Mouse (Mus musculus) embryonic facial prominence, embryonic 10.5 days (tissue): ENCODE measurements at regions not wholly inside any gene's neighbourhood (a gene's known extent, or its start where the extent isn't known, plus 50 kb on each side); places are given as distances from the start of the nearest gene placed in this dataset.

Source experiments
- DNase-seq: peaks from one replicate; pipeline ENCODE4 v3.0.0-alpha.2; 2017; ENCODE audit warnings: low spot score
- H3K27ac ChIP-seq: fragments of 300-500 bp; sonication (generic); replicated peaks from 2 replicates; pipeline ENCODE4 v1.5.1; 2016; ENCODE audit warnings: mild to moderate bottlenecking
- H3K27me3 ChIP-seq: fragments of 300-500 bp; sonication (generic); replicated peaks from 2 replicates; pipeline ENCODE4 v1.6.1; 2016; ENCODE audit warnings: low read depth, mild to moderate bottlenecking; ENCODE audit not compliant: poor library complexity, severe bottlenecking
- H3K36me3 ChIP-seq: fragments of 300-500 bp; sonication (generic); replicated peaks from 2 replicates; pipeline ENCODE4 v1.6.1; 2016; ENCODE audit warnings: mild to moderate bottlenecking, moderate library complexity
- H3K4me1 ChIP-seq: fragments of 300-500 bp; sonication (generic); 2 replicates; pipeline ENCODE4 v1.6.1; 2016
- H3K4me3 ChIP-seq: fragments of 300-500 bp; sonication (generic); 2 replicates; pipeline ENCODE4 v1.5.1; 2016; ENCODE audit warnings: mild to moderate bottlenecking, moderate library complexity
- H3K9me3 ChIP-seq: fragments of 300-500 bp; sonication (generic); 2 replicates; pipeline ENCODE4 v1.6.1; 2016; ENCODE audit warnings: mild to moderate bottlenecking
- WGBS: fragments of 180-500 bp; shearing (Covaris S2); methylation state at CpG from one replicate; pipeline ENCODE4 v1.1.7; 2016; 5-methylcytosine and 5-hydroxymethylcytosine counted together

DNA sequence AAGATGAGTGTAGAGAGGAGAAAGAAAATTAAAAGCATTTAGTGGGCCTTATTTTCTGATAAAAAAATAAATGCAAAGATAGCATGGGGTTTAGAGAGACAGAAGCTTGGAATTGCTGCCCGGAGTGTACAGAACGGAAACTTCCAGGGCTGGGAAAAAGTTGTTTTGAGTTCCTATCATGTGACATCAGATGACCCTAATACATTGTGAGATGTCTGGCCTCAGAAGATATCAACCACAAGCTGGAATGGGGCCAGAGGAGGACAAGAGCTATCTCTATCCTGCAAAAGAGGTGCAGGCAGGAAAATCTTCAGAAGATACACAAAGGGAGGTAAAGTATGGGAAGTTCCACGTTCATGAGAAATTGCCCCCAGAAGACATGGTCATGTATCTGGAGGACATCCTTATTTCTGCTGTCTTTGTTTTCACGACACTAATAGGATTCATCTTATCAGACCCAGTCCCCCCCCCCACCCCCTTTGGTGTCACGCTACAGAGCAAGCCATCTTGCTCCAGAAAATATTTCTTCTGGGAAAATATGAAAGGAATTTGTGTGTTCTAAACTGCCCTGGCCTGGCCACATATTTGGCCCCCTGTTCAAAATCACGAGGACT is 408.3 kb upstream of the N6amt1 start:
- H3K9me3 ChIP-seq: no peaks in the 10 kb centered on the region
- H3K4me3 ChIP-seq: no peak overlapping the region
- H3K4me1 ChIP-seq: no peaks in the 10 kb centered on the region
- H3K27ac ChIP-seq: no peak overlapping the region
- DNase-seq: no peak
- 86% methylated on average over 6 of the region's 6 CpGs for WGBS
- no peaks in the 10 kb centered on the region for H3K36me3 ChIP-seq
- H3K27me3 ChIP-seq: no peaks in the 10 kb centered on the region

DNA sequence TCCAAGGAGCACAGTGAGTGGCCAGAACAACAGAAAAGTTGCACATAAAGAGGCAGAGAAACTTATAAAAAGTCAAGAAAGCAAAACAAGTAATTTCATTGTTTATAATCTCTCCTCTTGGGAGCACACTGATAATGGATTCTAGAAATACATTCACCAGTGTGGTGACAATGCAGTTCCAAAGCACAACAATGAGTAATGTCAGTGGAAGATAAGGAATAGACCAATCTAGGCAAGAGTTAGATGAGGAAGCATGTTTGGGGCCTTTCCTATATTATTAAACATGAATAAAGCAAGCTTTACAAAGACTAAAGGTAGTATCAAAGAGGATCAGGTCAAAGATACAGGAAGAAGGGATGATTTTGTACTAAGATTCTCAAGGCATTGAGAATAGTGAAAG is 408.9 kb upstream of the N6amt1 start:
- no peak for DNase-seq
- Histone ChIP-seq H3K27ac (no peak overlapping the region), H3K27me3 (no peaks in the 10 kb centered on the region), H3K4me3 (no peak overlapping the region), H3K9me3 (no peaks in the 10 kb centered on the region), H3K4me1 (no peaks in the 10 kb centered on the region), H3K36me3 (no peaks in the 10 kb centered on the region)

DNA sequence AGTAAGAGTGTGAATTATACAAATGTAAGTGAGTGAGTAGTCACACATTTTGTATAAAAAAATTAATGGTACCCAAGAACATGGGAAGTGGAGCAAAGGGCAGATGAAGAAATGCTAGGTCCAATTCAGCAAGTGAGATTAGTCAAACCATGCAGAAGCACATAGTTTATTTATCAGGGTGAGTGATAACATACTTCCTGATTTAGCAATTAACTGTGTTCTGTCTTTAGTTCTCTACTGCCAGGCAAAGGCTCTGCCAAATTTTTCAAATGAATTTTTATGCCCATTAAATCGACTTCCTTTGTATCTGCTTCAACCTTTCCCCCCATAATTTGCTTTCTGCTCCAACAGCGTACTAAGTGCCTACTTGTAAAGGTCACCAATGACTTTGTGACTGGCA is 419.0 kb upstream of the N6amt1 start:
- H3K36me3 ChIP-seq: no peaks in the 10 kb centered on the region
- no peak for DNase-seq
- 86% methylated on average over 2 of the region's 2 CpGs for WGBS
- H3K4me3 ChIP-seq: no peak overlapping the region
- H3K27ac ChIP-seq: no peak overlapping the region
- no peaks in the 10 kb centered on the region for H3K9me3 ChIP-seq
- H3K4me1 ChIP-seq: no peaks in the 10 kb centered on the region
- no peaks in the 10 kb centered on the region for H3K27me3 ChIP-seq

DNA sequence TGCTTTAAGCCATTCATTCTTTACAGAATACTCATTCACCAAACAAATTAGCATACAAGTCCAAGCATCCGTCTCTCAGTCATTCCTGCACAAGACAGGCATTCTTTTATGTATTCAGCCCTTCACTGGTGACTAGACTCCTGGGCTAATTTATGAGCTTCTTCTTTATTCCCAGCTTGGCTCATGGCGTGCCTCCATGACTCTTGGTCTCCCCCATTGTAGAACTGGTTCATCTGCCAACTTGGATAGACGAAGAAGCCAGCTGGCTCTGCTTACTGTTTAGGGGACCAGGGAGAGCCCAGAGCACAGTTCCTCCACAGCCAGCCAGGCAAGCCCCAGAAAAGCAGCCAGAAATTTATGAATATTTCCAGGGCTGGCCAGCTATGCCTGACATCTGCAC is 421.2 kb upstream of the N6amt1 start:
- Histone ChIP-seq H3K4me3 (no peak overlapping the region), H3K27ac (no peak overlapping the region), H3K36me3 (no peaks in the 10 kb centered on the region), H3K9me3 (no peaks in the 10 kb centered on the region), H3K4me1 (no peaks in the 10 kb centered on the region), H3K27me3 (no peaks in the 10 kb centered on the region)
- 78% methylated on average over 3 of the region's 3 CpGs for WGBS
- DNase-seq: no peak

DNA sequence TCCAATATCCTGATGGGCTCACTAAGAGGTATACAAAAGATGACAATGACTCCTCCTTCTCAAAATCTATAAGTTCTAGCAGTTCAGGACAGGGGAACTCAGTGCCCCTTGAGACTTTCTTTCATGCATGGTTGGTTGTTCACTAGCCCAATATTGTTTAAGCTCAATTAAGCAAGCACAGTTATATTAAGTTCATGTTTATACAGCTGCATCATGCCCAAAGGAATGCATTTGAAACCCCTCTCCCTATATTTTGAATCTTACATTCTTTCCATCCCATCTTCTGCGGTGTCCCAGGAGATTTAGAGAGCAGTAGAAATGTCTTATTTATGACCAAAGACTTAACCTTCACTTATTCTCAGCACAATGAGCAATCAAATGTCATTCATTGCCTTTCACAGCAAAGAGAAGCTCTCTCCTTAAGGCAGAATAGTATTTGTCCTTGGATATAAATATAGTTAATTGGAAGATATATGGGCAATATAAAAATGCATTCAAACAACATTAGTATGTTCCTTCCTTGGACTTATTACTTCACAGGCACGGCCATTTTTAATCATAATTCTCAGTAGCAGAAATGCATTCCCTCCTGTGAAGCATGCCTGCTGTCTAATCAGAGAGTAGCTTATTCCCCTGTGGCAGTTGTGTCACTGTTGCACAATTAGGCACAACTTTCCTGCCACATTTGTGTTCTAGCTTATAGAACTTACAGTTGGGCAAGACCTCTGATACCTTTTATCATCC is 455.8 kb upstream of the N6amt1 start:
- no peak overlapping the region for H3K4me3 ChIP-seq
- H3K27ac ChIP-seq: no peak overlapping the region
- DNase-seq: no peak
- H3K27me3 ChIP-seq: no peaks in the 10 kb centered on the region
- H3K36me3 ChIP-seq: no peaks in the 10 kb centered on the region
- no peaks in the 10 kb centered on the region for H3K4me1 ChIP-seq
- WGBS: 79% methylated on average over 2 of the region's 2 CpGs
- H3K9me3 ChIP-seq: no peaks in the 10 kb centered on the region

DNA sequence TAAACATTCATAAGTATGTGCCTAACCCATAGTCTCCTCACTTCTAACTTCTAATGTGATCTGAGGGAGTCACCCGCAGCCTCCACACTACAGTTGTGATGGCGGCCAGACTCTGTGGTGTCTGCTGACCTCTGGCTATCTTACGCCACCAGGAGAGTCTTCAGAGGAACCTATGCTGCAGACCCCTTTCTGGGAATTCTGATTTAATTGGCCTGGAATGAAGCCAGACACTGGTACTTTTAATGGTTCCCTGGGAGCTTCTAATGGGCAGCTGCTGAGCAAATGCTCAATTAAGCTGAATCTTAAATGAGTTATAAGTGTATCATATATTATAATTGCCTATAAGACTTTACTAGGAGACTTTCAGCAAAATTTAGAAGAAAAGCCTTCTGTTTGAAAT is 459.0 kb upstream of the N6amt1 start:
- no peaks in the 10 kb centered on the region for H3K4me1 ChIP-seq
- H3K4me3 ChIP-seq: no peak overlapping the region
- H3K36me3 ChIP-seq: no peaks in the 10 kb centered on the region
- H3K9me3 ChIP-seq: no peaks in the 10 kb centered on the region
- H3K27ac ChIP-seq: no peak overlapping the region
- DNase-seq: no peak
- H3K27me3 ChIP-seq: no peaks in the 10 kb centered on the region
- 82% methylated on average over 3 of the region's 3 CpGs for WGBS

DNA sequence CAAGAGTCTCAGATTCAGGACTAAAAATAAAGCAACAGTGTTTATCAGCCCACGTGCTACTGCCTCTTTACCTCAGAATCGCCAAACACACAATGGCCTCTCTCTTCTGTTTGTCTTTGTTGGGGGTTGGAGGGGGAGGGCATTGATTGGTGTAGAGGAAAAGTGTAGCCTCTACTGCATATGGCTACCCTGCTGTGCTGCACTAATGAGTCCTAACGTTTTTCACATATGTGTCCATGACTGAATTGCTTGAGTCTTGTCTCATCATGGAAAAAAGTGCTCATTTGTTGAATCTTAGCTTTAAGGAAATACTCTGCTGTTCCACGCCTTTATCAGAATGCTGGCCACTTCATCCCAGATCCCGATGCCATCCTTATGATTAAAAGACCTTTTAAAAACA is 459.7 kb upstream of the N6amt1 start:
- no peak for DNase-seq
- Histone ChIP-seq H3K36me3 (no peaks in the 10 kb centered on the region), H3K9me3 (no peaks in the 10 kb centered on the region), H3K27ac (no peak overlapping the region), H3K4me3 (no peak overlapping the region), H3K4me1 (no peaks in the 10 kb centered on the region), H3K27me3 (no peaks in the 10 kb centered on the region)
- 64% methylated on average over 5 of the region's 5 CpGs for WGBS

DNA sequence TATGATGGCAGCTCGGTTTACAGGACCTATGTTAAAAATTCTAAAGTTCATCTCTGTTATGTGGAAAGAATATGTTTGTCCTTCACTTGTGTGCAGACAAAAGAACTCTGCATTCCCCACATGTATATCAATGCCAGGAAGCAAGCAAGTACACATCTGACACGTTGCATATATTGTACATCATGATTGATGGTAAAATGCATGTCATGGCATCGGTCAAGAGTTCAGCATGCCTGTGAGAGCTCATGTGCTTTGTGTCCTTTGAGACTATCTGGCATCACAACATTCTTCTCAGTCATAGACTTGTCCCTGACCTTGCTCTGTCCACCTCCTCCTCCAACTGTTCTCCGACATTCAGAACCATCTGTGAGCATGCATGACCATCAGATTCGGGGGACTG is 465.6 kb upstream of the N6amt1 start:
- H3K4me3 ChIP-seq: no peak overlapping the region
- H3K4me1 ChIP-seq: no peaks in the 10 kb centered on the region
- DNase-seq: no peak
- H3K27me3 ChIP-seq: no peaks in the 10 kb centered on the region
- H3K27ac ChIP-seq: no peak overlapping the region
- no peaks in the 10 kb centered on the region for H3K36me3 ChIP-seq
- no peaks in the 10 kb centered on the region for H3K9me3 ChIP-seq
- WGBS: 85% methylated on average over 5 of the region's 5 CpGs

DNA sequence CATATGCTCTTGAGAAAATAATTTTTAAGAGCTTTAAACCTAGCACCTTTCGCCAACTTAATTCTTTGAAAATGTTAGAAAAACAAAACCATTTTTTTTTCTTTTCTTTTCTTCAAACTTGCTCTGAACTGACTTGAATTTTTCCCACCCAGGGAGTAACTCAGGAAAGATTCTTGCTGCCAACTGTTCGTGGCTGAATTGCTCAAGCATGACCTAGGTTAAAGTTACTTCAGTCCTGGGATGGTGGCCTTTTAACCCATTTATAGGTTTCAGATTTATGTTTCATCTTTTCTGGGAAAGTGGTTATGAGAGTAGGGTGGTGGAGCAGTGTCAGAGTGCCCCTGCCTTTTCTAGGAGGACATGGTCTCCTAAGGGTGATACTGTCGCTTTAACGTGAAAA is 466.4 kb upstream of the N6amt1 start:
- H3K4me3 ChIP-seq: no peak overlapping the region
- WGBS: 60% methylated on average over 4 of the region's 4 CpGs
- H3K9me3 ChIP-seq: no peaks in the 10 kb centered on the region
- H3K4me1 ChIP-seq: no peaks in the 10 kb centered on the region
- H3K27me3 ChIP-seq: no peaks in the 10 kb centered on the region
- no peak for DNase-seq
- no peak overlapping the region for H3K27ac ChIP-seq
- no peaks in the 10 kb centered on the region for H3K36me3 ChIP-seq

DNA sequence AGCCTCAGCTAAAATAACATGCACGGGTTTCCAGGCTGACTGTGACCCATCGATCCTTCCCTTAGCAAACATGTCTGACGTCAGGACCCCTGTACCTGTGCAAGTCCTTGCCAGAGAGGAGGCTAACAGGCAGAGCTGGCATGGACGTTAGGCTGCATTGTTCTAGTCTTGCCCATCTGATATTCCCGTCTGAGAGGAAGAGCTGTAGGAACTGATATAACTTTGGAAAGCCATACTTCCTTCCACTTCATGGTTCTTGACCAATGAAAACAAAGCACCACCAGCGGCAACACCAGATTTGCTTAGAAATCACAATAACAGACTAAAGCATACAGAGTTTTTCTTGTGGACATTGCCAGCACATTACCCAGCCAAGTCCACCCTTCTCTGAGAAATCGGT is 470.1 kb upstream of the N6amt1 start:
- H3K9me3 ChIP-seq: no peaks in the 10 kb centered on the region
- H3K4me1 ChIP-seq: no peaks in the 10 kb centered on the region
- H3K36me3 ChIP-seq: no peaks in the 10 kb centered on the region
- DNase-seq: no peak
- H3K27me3 ChIP-seq: no peaks in the 10 kb centered on the region
- WGBS: 83% methylated on average over 7 of the region's 7 CpGs
- H3K27ac ChIP-seq: no peak overlapping the region
- H3K4me3 ChIP-seq: no peak overlapping the region

DNA sequence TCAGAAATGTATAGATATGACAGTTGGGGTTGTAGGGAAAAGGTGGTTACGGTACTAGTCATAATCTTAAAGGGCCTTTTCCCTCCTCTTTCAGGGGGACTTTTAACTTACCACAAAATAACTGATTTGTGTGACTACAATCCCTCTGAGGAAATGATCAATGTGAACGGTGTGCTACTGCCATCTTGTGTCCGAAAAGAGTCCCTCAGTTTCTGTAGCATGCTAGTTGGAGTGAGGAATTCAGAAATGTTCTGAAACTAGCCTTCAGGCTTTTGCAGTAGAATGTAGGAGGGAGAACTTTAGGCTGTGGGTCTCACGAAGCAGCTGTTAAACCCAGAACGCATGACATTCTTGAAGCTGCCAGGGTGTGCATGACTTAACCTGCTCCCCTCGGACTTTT is 471.5 kb upstream of the N6amt1 start:
- Histone ChIP-seq H3K4me3 (no peak overlapping the region), H3K27ac (no peak overlapping the region), H3K36me3 (no peaks in the 10 kb centered on the region), H3K4me1 (no peaks in the 10 kb centered on the region), H3K27me3 (no peaks in the 10 kb centered on the region), H3K9me3 (no peaks in the 10 kb centered on the region)
- peak; percentile 69 for DNase-seq
- WGBS: 32% methylated on average over 6 of the region's 6 CpGs

DNA sequence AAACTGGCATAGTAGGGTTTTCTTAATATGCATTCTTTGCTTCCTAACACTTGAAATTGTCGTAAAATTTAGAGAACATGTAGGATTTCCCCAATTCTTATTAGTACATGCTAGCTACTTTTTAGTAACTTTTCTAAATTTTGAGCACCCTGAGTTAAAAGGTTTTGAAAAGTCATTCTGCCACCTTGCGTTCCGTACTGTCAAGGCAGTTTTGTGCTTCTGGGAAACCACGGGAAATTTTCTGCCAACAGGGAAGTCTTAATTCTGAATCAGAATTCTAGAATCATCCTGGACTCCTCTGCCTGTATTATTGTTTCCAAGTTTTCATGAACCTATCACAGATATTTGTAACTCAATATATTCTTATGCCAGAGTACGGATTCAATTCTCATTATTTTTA is 472.4 kb upstream of the N6amt1 start:
- WGBS: 81% methylated on average over 5 of the region's 5 CpGs
- H3K36me3 ChIP-seq: no peaks in the 10 kb centered on the region
- no peaks in the 10 kb centered on the region for H3K4me1 ChIP-seq
- no peaks in the 10 kb centered on the region for H3K9me3 ChIP-seq
- no peak overlapping the region for H3K27ac ChIP-seq
- no peaks in the 10 kb centered on the region for H3K27me3 ChIP-seq
- no peak for DNase-seq
- no peak overlapping the region for H3K4me3 ChIP-seq

DNA sequence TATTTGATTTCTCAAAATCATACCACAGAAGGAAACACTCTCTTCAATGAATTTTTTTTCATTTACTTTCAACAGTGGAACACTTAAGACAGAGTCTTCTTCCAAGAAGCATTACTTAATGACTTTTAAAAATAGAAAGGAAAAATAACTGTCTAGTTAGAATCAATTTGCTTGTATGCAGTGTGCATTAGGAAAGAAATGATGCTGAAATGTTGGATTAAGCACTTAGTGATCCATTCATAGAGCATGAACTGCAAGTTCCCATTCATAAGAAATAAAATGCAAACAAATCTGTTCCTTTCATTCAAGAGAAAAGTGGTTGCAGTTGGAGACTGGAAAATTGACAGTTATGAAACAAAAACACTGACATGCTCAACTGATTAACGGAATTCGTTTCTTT is 493.2 kb upstream of the N6amt1 start:
- no peaks in the 10 kb centered on the region for H3K36me3 ChIP-seq
- no peaks in the 10 kb centered on the region for H3K4me1 ChIP-seq
- no peak overlapping the region for H3K4me3 ChIP-seq
- no peaks in the 10 kb centered on the region for H3K9me3 ChIP-seq
- 92% methylated on average over 2 of the region's 2 CpGs for WGBS
- no peak for DNase-seq
- no peak overlapping the region for H3K27ac ChIP-seq
- H3K27me3 ChIP-seq: no peaks in the 10 kb centered on the region
